Mouse (Mus musculus): ENCODE measurements around the gene Ptprn2. TPM values are rescaled to one million over a fixed set of nuclear protein-coding genes. Genes with fewer than 3 reads are reported as not detected.

Ptprn2 gene
- total RNA-seq, 2 experiments from 2014 or later = 280 to 289 TPM

- no peak for TF ChIP-seq CTCF (conservative IDR thresholded peaks at IDR 0.05)
- Histone ChIP-seq H3K27ac (peak overlapping the region; percentile 29; the same call in 1 of the 2 replicates), H3K4me3 (no peak overlapping the region)
- peak; percentile 63 to 77 for DNase-seq (ENCODE audit: low spot score in 2 of 2)
Observed at GRCm38 (mm10) chr12:116919691-116920526, 434.4 kb downstream of the Ptprn2 start.

DNA sequence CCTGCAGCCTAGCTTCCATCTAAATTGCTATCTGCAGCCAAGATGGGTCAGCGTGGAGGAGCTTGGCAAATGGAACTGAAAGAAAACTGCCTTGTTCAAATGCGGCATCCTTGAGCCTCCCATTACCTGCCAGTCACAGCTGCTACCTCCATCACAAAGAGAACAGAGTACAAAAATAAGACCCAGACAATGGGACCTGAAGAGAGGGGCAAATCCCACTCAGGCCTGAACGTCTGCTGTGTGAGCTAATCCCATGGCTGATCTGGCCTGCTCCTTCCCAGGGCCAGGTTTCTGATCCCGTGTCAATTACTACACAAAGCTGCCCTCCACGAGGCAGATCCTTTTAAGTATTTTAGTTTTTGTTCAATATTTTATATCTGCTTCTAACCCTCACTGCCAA lies 441.6 kb downstream of the Ptprn2 start:
- no peak for TF ChIP-seq CTCF (conservative IDR thresholded peaks at IDR 0.05)

DNA sequence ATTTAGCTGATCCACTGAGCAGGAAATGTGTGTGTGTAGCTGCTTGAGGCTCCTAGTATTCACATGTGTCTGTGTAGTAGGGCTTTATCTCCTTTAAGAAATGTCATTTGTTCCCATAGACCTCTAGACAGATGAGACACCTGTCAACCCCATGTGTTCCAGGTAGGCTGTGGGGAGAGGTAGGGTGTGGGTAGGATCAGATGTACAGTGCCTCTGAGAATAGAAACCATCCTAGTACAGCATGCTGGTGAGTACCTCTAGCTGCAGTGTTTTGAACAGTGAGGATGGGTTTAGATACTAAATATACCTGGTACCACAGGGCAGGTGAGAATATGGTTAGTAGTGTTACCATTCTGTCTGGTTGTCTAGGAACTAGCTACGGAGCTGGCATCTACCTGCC lies 442.0 kb downstream of the Ptprn2 start:
- no peak for TF ChIP-seq CTCF (conservative IDR thresholded peaks at IDR 0.05)
- no peak for DNase-seq (ENCODE audit: low spot score in 2 of 2)
- no peak overlapping the region for H3K4me3 ChIP-seq
- H3K27ac ChIP-seq = no peak overlapping the region

More for the DNA sequence above, 441.6 kb downstream of the Ptprn2 start:
- Histone ChIP-seq H3K27ac (no peak overlapping the region), H3K4me3 (no peak overlapping the region)
- DNase-seq (ENCODE audit: low spot score in 2 of 2) = no peak

GRCm38 (mm10) chr12:116938158-116938854 lies 452.8 kb downstream of the Ptprn2 start:
- peak; percentile 42 to 46 for DNase-seq (ENCODE audit: low spot score in 2 of 2)
- Histone ChIP-seq H3K4me3 (no peak overlapping the region), H3K27ac (peak overlapping the region; percentile 3; the same call in 1 of the 2 replicates)
- TF ChIP-seq CTCF (conservative IDR thresholded peaks at IDR 0.05) = no peak

- Histone ChIP-seq H3K27ac (no peak overlapping the region), H3K4me3 (no peak overlapping the region)
- no peak for TF ChIP-seq CTCF (conservative IDR thresholded peaks at IDR 0.05)
- no peak for DNase-seq (ENCODE audit: low spot score in 2 of 2)
Observed at GRCm38 (mm10) chr12:116943883-116944282, 458.4 kb downstream of the Ptprn2 start.

GRCm38 (mm10) chr12:116948151-116948928 lies 462.8 kb downstream of the Ptprn2 start:
- H3K4me3 ChIP-seq = no peak overlapping the region
- no peak overlapping the region for H3K27ac ChIP-seq
- no peak for DNase-seq (ENCODE audit: low spot score in 2 of 2)
- TF ChIP-seq CTCF (conservative IDR thresholded peaks at IDR 0.05) = no peak

DNA sequence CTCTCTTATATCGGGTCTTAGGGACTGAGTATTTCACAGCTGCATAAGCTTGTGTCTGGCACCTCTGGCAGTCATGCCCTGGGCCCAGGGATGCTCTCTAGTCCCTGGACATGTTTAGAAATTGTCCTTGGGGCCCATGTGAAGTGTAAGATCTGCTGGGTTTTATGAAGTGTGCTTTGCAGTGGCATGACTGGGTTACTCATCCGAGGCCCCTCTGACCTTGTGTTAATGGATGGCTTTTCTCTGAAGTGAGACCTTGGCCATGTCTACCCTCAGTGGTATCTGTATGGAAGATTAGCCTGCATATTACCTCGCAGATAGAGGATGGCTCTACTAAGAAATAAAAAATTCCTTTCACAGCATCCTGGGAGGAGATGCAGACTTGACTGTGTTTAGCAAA lies 464.2 kb downstream of the Ptprn2 start:
- Histone ChIP-seq H3K27ac (no peak overlapping the region), H3K4me3 (no peak overlapping the region)
- no peak for DNase-seq (ENCODE audit: low spot score in 2 of 2)
- no peak for TF ChIP-seq CTCF (conservative IDR thresholded peaks at IDR 0.05)

GRCm38 (mm10) chr12:116952452-116953205 lies 467.1 kb downstream of the Ptprn2 start:
- Histone ChIP-seq H3K4me3 (no peak overlapping the region), H3K27ac (no peak overlapping the region)
- TF ChIP-seq CTCF (conservative IDR thresholded peaks at IDR 0.05) = no peak
- no peak for DNase-seq (ENCODE audit: low spot score in 2 of 2)

DNA sequence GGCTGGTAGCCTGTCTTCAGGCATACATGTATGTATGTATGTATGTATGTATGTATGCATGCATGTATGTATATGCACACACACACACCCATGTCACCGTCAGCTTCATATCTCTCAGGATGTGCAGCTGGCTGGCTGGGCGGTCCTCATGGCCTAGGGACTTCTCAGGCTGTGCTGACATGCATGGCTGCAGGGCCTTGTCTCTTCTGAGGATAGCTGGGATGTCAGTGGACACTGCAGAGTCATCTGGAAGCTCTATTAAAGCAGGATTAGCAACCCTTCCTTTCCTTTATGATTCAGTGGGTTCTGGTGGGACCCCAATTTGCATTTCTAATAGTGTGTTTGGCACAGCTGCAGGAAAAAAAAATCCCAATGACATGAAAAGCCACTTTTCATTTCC lies 473.6 kb downstream of the Ptprn2 start:
- no peak for TF ChIP-seq CTCF (conservative IDR thresholded peaks at IDR 0.05)
- Histone ChIP-seq H3K4me3 (no peak overlapping the region), H3K27ac (no peak overlapping the region)
- DNase-seq (ENCODE audit: low spot score in 2 of 2) = no peak

DNA sequence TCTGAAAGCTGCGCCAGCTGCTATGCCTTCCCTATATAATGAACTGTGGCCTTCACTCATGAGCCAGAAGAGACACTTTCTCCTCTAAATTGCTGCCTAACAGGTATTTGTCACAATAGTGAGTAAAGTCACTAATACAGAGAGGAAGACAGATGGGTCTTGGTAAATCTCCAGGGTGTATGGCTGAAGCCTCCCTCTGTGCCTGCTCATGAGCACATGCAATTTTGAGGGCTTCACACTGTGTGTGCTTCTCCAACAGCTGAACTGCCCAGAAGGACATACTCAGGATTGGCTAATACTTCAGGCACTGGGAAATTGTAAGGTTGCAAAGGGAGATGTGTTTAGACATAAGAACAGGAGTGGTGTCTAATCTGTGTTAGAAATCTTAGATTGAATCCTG lies 478.4 kb downstream of the Ptprn2 start:
- DNase-seq (ENCODE audit: low spot score in 2 of 2) = no peak
- H3K27ac ChIP-seq = no peak overlapping the region
- no peak overlapping the region for H3K4me3 ChIP-seq
- TF ChIP-seq CTCF (conservative IDR thresholded peaks at IDR 0.05) = no peak

DNA sequence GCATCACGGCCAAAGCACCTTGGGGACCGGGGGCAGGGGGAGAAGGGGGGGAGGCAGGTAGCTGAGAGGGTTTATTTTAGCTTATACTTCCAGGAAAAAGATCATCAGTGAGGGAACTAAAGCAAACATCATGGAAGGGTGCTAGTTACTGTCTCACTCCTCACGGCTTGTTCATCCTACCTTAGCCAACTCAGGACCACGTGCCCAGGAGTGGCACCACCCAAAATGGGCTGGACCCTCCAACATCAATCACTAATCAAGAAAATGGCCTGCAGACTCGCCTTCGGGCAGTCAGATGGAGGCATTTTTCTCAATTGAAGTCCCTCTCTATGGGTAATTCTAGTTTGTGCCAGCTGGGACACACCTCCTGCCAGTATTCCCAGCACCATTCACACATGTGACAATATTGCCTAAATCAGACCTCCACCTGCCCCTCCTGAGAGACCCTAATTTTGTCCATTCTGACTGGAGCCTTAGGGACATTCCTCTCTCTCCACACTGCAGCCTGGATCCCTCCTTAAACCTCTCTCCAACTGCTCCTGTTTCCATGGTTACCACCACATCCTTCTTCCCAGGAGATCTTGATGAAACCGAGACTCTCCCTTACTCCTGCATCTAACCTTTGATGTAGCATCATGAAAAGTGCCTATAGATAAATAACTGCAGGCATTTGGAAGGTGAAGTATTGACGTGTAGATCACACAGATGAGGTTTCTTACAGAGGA lies 482.9 kb downstream of the Ptprn2 start:
- peak in 1 of 2 experiments; percentile 42 for DNase-seq (ENCODE audit: low spot score in 2 of 2)
- no peak for TF ChIP-seq CTCF (conservative IDR thresholded peaks at IDR 0.05)
- Histone ChIP-seq H3K27ac (no peak overlapping the region), H3K4me3 (no peak overlapping the region)

GRCm38 (mm10) chr12:116975547-116975946 lies 490.0 kb downstream of the Ptprn2 start:
- H3K27ac ChIP-seq = no peak overlapping the region
- DNase-seq (ENCODE audit: low spot score in 2 of 2) = no peak
- no peak for TF ChIP-seq CTCF (conservative IDR thresholded peaks at IDR 0.05)
- H3K4me3 ChIP-seq = no peak overlapping the region
